Mouse (Mus musculus): ENCODE measurements around the gene Cabs1. TPM values are rescaled to one million over a fixed set of nuclear protein-coding genes. Genes with fewer than 3 reads are reported as not detected.

Cabs1 gene
- not detected in 2 replicates for polyA plus RNA-seq (2015; fragmentation: Nextera tagmentation; extraction: Ambion mirVana)

GRCm38 (mm10) chr5:87979139-87979538, at the start of gene Cabs1:
Gene Cabs1 (plus strand): TSS chr5:87979439.
- H3K9me3 ChIP-seq (ENCODE audit: control insufficient read depth, low read length): no peaks in the 10 kb centered on the region
- no peak within 1 kb of the TSS for H3K4me2 ChIP-seq (ENCODE audit: low read length)
- no peak within 1 kb of the TSS for H3K4me3 ChIP-seq (ENCODE audit: low read length)
- H3K36me3 ChIP-seq (ENCODE audit: control insufficient read depth, insufficient read depth, low read length): no peaks in the 10 kb centered on the region
- no peaks in the 10 kb centered on the region for H3K4me1 ChIP-seq (ENCODE audit: control insufficient read depth, insufficient read depth, low read depth, low read length)
- WGBS: 89% methylated on average over 3 of the region's 3 CpGs
- no peaks in the 10 kb centered on the region for H3K27me3 ChIP-seq (replicated peaks; ENCODE audit: control insufficient read depth, insufficient read depth, low read length)
- no peak within 1 kb of the TSS for H3K27ac ChIP-seq (ENCODE audit: low read depth, low read length)
- ATAC-seq: no peak
- H3K9ac ChIP-seq (ENCODE audit: low read depth, low read length): no peak within 1 kb of the TSS

GRCm38 (mm10) chr5:87931603-87932002, 47.6 kb upstream of the Cabs1 start:
- no peak overlapping the region for H3K27ac ChIP-seq (ENCODE audit: low read depth, low read length)
- H3K4me2 ChIP-seq (ENCODE audit: low read length): no peak overlapping the region
- no peaks in the 10 kb centered on the region for H3K4me1 ChIP-seq (ENCODE audit: control insufficient read depth, insufficient read depth, low read depth, low read length)
- H3K27me3 ChIP-seq (replicated peaks; ENCODE audit: control insufficient read depth, insufficient read depth, low read length): no peaks in the 10 kb centered on the region
- H3K9ac ChIP-seq (ENCODE audit: low read depth, low read length): no peak overlapping the region
- H3K4me3 ChIP-seq (ENCODE audit: low read length): no peak overlapping the region
- ATAC-seq: no peak
- no peaks in the 10 kb centered on the region for H3K36me3 ChIP-seq (ENCODE audit: control insufficient read depth, insufficient read depth, low read length)
- H3K9me3 ChIP-seq (ENCODE audit: control insufficient read depth, low read length): no peaks in the 10 kb centered on the region
- 58% methylated on average over 1 of the region's 1 CpGs for whole genome bisulfite sequencing

GRCm38 (mm10) chr5:87940752-87941151, 38.5 kb upstream of the Cabs1 start:
- Histone ChIP-seq H3K9me3 (ENCODE audit: control insufficient read depth, low read length) (no peaks in the 10 kb centered on the region), H3K27me3 (replicated peaks; ENCODE audit: control insufficient read depth, insufficient read depth, low read length) (no peaks in the 10 kb centered on the region), H3K36me3 (ENCODE audit: control insufficient read depth, insufficient read depth, low read length) (no peaks in the 10 kb centered on the region), H3K4me2 (ENCODE audit: low read length) (no peak overlapping the region), H3K9ac (ENCODE audit: low read depth, low read length) (no peak overlapping the region), H3K27ac (ENCODE audit: low read depth, low read length) (no peak overlapping the region), H3K4me3 (ENCODE audit: low read length) (no peak overlapping the region), H3K4me1 (ENCODE audit: control insufficient read depth, insufficient read depth, low read depth, low read length) (no peaks in the 10 kb centered on the region)
- 47% methylated on average over 3 of the region's 3 CpGs for WGBS
- no peak for ATAC-seq

GRCm38 (mm10) chr5:87942515-87942914, 36.7 kb upstream of the Cabs1 start:
- H3K36me3 ChIP-seq (ENCODE audit: control insufficient read depth, insufficient read depth, low read length): no peaks in the 10 kb centered on the region
- no peaks in the 10 kb centered on the region for H3K27me3 ChIP-seq (replicated peaks; ENCODE audit: control insufficient read depth, insufficient read depth, low read length)
- H3K9ac ChIP-seq (ENCODE audit: low read depth, low read length): no peak overlapping the region
- H3K4me2 ChIP-seq (ENCODE audit: low read length): no peak overlapping the region
- H3K9me3 ChIP-seq (ENCODE audit: control insufficient read depth, low read length): no peaks in the 10 kb centered on the region
- no peak for ATAC-seq
- no peaks in the 10 kb centered on the region for H3K4me1 ChIP-seq (ENCODE audit: control insufficient read depth, insufficient read depth, low read depth, low read length)
- H3K27ac ChIP-seq (ENCODE audit: low read depth, low read length): no peak overlapping the region
- no peak overlapping the region for H3K4me3 ChIP-seq (ENCODE audit: low read length)

- Histone ChIP-seq H3K27ac (ENCODE audit: low read depth, low read length) (no peak overlapping the region), H3K9ac (ENCODE audit: low read depth, low read length) (no peak overlapping the region), H3K27me3 (replicated peaks; ENCODE audit: control insufficient read depth, insufficient read depth, low read length) (no peaks in the 10 kb centered on the region), H3K4me2 (ENCODE audit: low read length) (no peak overlapping the region), H3K36me3 (ENCODE audit: control insufficient read depth, insufficient read depth, low read length) (no peaks in the 10 kb centered on the region), H3K4me3 (ENCODE audit: low read length) (no peak overlapping the region), H3K4me1 (ENCODE audit: control insufficient read depth, insufficient read depth, low read depth, low read length) (no peaks in the 10 kb centered on the region), H3K9me3 (ENCODE audit: control insufficient read depth, low read length) (no peaks in the 10 kb centered on the region)
- no peak for ATAC-seq
Measured at GRCm38 (mm10) chr5:87951836-87952235, 27.4 kb upstream of the Cabs1 start.

- no peak for ATAC-seq
- Histone ChIP-seq H3K27ac (ENCODE audit: low read depth, low read length) (no peak within 1 kb of the TSS), H3K36me3 (ENCODE audit: control insufficient read depth, insufficient read depth, low read length) (no peaks in the 10 kb centered on the region), H3K27me3 (replicated peaks; ENCODE audit: control insufficient read depth, insufficient read depth, low read length) (no peaks in the 10 kb centered on the region), H3K9me3 (ENCODE audit: control insufficient read depth, low read length) (no peaks in the 10 kb centered on the region), H3K9ac (ENCODE audit: low read depth, low read length) (no peak within 1 kb of the TSS), H3K4me3 (ENCODE audit: low read length) (no peak within 1 kb of the TSS), H3K4me1 (ENCODE audit: control insufficient read depth, insufficient read depth, low read depth, low read length) (no peaks in the 10 kb centered on the region), H3K4me2 (ENCODE audit: low read length) (no peak within 1 kb of the TSS)
- WGBS: 63% methylated on average over 2 of the region's 2 CpGs
Measured at GRCm38 (mm10) chr5:87969201-87969600, 10.0 kb upstream of the Cabs1 start, which contains the start of the genes 2310003L06Rik and Gm28434. Gene 2310003L06Rik (plus strand): TSS chr5:87969459. Gene Gm28434 (plus strand): TSS chr5:87969517.

- Histone ChIP-seq H3K9ac (ENCODE audit: low read depth, low read length) (no peak overlapping the region), H3K27me3 (replicated peaks; ENCODE audit: control insufficient read depth, insufficient read depth, low read length) (no peaks in the 10 kb centered on the region), H3K4me2 (ENCODE audit: low read length) (no peak overlapping the region), H3K36me3 (ENCODE audit: control insufficient read depth, insufficient read depth, low read length) (no peaks in the 10 kb centered on the region), H3K4me3 (ENCODE audit: low read length) (no peak overlapping the region), H3K27ac (ENCODE audit: low read depth, low read length) (no peak overlapping the region), H3K9me3 (ENCODE audit: control insufficient read depth, low read length) (no peaks in the 10 kb centered on the region), H3K4me1 (ENCODE audit: control insufficient read depth, insufficient read depth, low read depth, low read length) (no peaks in the 10 kb centered on the region)
- ATAC-seq: no peak; the same call in 1 of the 2 replicates
- 68% methylated on average over 3 of the region's 3 CpGs for WGBS
Measured at GRCm38 (mm10) chr5:87982468-87983214, 3.4 kb downstream of the Cabs1 start.

GRCm38 (mm10) chr5:88002249-88002648, 23.0 kb downstream of the Cabs1 start, which contains the start of gene Smr3a:
Gene Smr3a (plus strand): TSS chr5:88002549.
- 92% methylated on average over 3 of the region's 3 CpGs for WGBS
- no peak for ATAC-seq
- H3K9me3 ChIP-seq (ENCODE audit: control insufficient read depth, low read length): no peaks in the 10 kb centered on the region
- H3K27me3 ChIP-seq (replicated peaks; ENCODE audit: control insufficient read depth, insufficient read depth, low read length): no peaks in the 10 kb centered on the region
- H3K27ac ChIP-seq (ENCODE audit: low read depth, low read length): no peak within 1 kb of the TSS
- no peaks in the 10 kb centered on the region for H3K4me1 ChIP-seq (ENCODE audit: control insufficient read depth, insufficient read depth, low read depth, low read length)
- no peak within 1 kb of the TSS for H3K4me2 ChIP-seq (ENCODE audit: low read length)
- H3K4me3 ChIP-seq (ENCODE audit: low read length): no peak within 1 kb of the TSS
- no peaks in the 10 kb centered on the region for H3K36me3 ChIP-seq (ENCODE audit: control insufficient read depth, insufficient read depth, low read length)
- H3K9ac ChIP-seq (ENCODE audit: low read depth, low read length): no peak within 1 kb of the TSS

GRCm38 (mm10) chr5:88005241-88005640, 26.0 kb downstream of the Cabs1 start:
- Histone ChIP-seq H3K4me1 (ENCODE audit: control insufficient read depth, insufficient read depth, low read depth, low read length) (no peaks in the 10 kb centered on the region), H3K27me3 (replicated peaks; ENCODE audit: control insufficient read depth, insufficient read depth, low read length) (no peaks in the 10 kb centered on the region), H3K36me3 (ENCODE audit: control insufficient read depth, insufficient read depth, low read length) (no peaks in the 10 kb centered on the region), H3K9ac (ENCODE audit: low read depth, low read length) (no peak overlapping the region), H3K27ac (ENCODE audit: low read depth, low read length) (no peak overlapping the region), H3K4me3 (ENCODE audit: low read length) (no peak overlapping the region), H3K4me2 (ENCODE audit: low read length) (no peak overlapping the region), H3K9me3 (ENCODE audit: control insufficient read depth, low read length) (no peaks in the 10 kb centered on the region)
- ATAC-seq: no peak

Measured in hindbrain, embryonic 16.5 days (tissue).